Mouse (Mus musculus): ENCODE data around the gene Yy1. TPM values are rescaled to one million over a fixed set of nuclear protein-coding genes. Genes with fewer than 3 reads are reported as not detected.
"Not testable (repeated sequence)": the region's sequence is repeated elsewhere in the genome, so short reads cannot be mapped to it uniquely, and the experiment has no call there.

Gene Yy1
- total RNA-seq, 2 experiments from 2014 or later, result 47.6 to 48.6 TPM

GRCm38 (mm10) chr12:108825561-108826224, 32.9 kb downstream of the Yy1 start:
- no peak for DNase-seq (ENCODE audit: low spot score in 2 of 2)

- DNase-seq (ENCODE audit: low spot score in 2 of 2), result no peak
These were observed 33.6 kb downstream of the Yy1 start for GRCm38 (mm10) chr12:108826282-108826957.

- no peak for DNase-seq (ENCODE audit: low spot score in 2 of 2)
These were observed 34.3 kb downstream of the Yy1 start for GRCm38 (mm10) chr12:108826958-108827535.

GRCm38 (mm10) chr12:108827641-108828040, 34.9 kb downstream of the Yy1 start:
- no peak for DNase-seq (ENCODE audit: low spot score in 2 of 2)

GRCm38 (mm10) chr12:108829636-108830035, 36.9 kb downstream of the Yy1 start:
- no peak for DNase-seq (ENCODE audit: low spot score in 2 of 2)

GRCm38 (mm10) chr12:108830358-108830757, 37.6 kb downstream of the Yy1 start:
- DNase-seq (ENCODE audit: low spot score in 2 of 2), result no peak

GRCm38 (mm10) chr12:108831966-108832643, 39.3 kb downstream of the Yy1 start:
- DNase-seq (ENCODE audit: low spot score in 2 of 2), result no peak

GRCm38 (mm10) chr12:108832851-108833250, 40.1 kb downstream of the Yy1 start:
- DNase-seq (ENCODE audit: low spot score in 2 of 2), result peak in 1 of 2 experiments; percentile 40

GRCm38 (mm10) chr12:108833408-108833807, 40.6 kb downstream of the Yy1 start:
- DNase-seq (ENCODE audit: low spot score in 2 of 2), result no peak

- DNase-seq (ENCODE audit: low spot score in 2 of 2), result no peak
These were observed 41.6 kb downstream of the Yy1 start for GRCm38 (mm10) chr12:108834337-108834736.

GRCm38 (mm10) chr12:108834786-108835185, 42.0 kb downstream of the Yy1 start:
- no peak for DNase-seq (ENCODE audit: low spot score in 2 of 2)

GRCm38 (mm10) chr12:108835208-108835839, 42.6 kb downstream of the Yy1 start:
- peak in 1 of 2 experiments; percentile 33 for DNase-seq (ENCODE audit: low spot score in 2 of 2)

GRCm38 (mm10) chr12:108835840-108836409, 43.2 kb downstream of the Yy1 start, which contains the start of the genes Slc25a29 and Slc25a47:
Gene Slc25a29 (minus strand): TSS chr12:108835883.
Gene Slc25a47 (plus strand): TSS chr12:108836046.
- peak; percentile 96 to 98 for DNase-seq (ENCODE audit: low spot score in 2 of 2)

GRCm38 (mm10) chr12:108836722-108837121, 43.9 kb downstream of the Yy1 start:
- no peak for DNase-seq (ENCODE audit: low spot score in 2 of 2)

GRCm38 (mm10) chr12:108841181-108841580, 48.4 kb downstream of the Yy1 start:
- no peak for DNase-seq (ENCODE audit: low spot score in 2 of 2)

GRCm38 (mm10) chr12:108842663-108843062, 49.9 kb downstream of the Yy1 start:
- DNase-seq (ENCODE audit: low spot score in 2 of 2), result no peak

GRCm38 (mm10) chr12:108848033-108848432, 55.3 kb downstream of the Yy1 start:
- DNase-seq (ENCODE audit: low spot score in 2 of 2), result not testable (repeated sequence)

- no peak for DNase-seq (ENCODE audit: low spot score in 2 of 2)
These were observed 56.8 kb downstream of the Yy1 start for GRCm38 (mm10) chr12:108849488-108850022.

- no peak for DNase-seq (ENCODE audit: low spot score in 2 of 2)
These were observed 57.4 kb downstream of the Yy1 start for GRCm38 (mm10) chr12:108850129-108850528.

- DNase-seq (ENCODE audit: low spot score in 2 of 2), result no peak
These were observed 58.1 kb downstream of the Yy1 start for GRCm38 (mm10) chr12:108850886-108851285.
